Mouse (Mus musculus) cerebellum, postnatal 4 days (tissue): ENCODE data around the gene Dnah2.
A peak's percentile ranks its signal among the peaks of the same experiment; 100 is the strongest.

ENCODE experiments used
- DNase-seq, 2 experiments: peaks; one replicate each; pipeline ENCODE4 v3.0.0; 2022; ENCODE audit warnings: low spot score in 2 of 2, mixed read lengths in 1 of 2

The Dnah2 gene

GRCm38 (mm10) chr11:69390400-69391034 is 158.4 kb downstream of the Dnah2 start:
- peak in 1 of 2 experiments; percentile 73 for DNase-seq

DNA sequence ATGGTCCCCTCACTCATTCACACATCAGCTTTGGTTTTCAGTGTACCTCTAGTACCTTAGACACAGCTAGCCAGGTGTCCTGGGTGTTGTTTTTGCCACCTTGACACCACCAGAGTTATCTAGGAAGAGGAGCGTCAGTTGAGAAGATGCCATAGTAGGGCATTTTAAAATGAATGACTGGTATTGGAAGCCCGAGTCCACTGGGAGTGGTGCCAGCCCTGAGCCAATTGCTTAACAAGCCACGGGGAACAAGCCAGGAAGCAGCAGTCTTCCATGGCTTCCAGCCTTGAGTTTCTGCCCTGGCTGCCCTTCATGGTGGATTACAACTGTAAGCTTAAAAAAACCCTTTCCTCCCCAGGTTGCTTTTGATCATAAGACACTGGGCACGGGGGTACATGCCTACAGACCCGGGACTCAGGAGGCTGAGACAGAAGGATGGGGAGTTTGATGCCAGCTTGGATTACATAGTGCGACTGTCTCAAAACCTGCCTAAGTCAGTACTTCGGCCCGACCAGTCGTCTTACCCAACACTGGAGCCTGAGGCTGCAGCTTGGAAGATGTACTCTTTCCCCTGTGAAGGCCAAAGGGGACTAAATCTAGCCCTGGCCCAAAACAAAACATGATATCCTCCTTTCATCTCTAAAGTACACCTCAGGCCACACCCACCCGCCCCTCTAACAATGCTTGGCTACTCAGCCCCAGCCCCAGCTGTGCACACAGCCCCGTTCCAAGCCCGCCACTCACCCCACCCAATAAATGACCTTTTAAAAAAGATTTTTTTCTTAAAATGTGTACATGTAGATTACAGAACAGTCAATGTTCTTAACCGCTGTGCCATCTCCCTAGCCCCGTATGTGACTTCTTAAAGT is 159.1 kb downstream of the Dnah2 start:
- no peak for DNase-seq

DNA sequence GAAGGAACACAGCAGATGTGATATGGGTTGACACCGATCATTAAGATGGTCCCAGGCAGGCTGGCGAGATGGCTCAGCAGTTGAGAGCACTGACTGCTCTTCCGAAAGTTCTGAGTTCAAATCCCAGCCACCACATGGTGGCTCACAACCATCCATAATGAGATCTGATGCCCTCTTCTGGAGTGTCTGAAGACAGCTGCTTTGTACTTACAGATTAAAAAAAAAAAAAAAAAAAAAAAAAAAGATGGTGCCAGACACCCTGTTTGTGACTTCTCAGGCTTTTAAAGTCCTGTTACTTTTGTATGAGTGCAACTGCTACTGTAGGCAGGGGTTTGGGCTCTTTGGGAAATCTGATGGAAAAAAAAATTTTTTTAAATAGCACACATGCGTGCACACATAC is 160.2 kb downstream of the Dnah2 start:
- DNase-seq = no peak

DNA sequence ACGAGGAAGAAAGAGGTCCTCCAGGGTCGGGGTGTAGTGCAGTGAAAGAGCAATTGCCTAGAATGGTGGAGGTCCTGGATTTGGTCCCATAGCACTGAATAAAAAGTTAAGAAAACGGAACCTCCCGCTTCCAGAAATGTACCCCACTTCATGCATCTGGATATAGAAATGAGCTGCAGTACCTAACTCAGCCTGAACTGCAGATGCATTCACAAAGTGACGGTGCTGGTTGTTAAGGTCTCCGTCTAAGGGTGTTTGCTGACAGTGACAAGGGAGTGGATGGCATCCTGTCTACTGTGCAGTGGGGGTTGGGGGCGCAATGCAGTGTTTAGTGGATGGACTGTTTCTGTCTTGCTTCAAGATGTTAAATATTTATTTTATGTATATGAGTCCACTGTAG is 162.2 kb downstream of the Dnah2 start:
- DNase-seq = no peak

DNA sequence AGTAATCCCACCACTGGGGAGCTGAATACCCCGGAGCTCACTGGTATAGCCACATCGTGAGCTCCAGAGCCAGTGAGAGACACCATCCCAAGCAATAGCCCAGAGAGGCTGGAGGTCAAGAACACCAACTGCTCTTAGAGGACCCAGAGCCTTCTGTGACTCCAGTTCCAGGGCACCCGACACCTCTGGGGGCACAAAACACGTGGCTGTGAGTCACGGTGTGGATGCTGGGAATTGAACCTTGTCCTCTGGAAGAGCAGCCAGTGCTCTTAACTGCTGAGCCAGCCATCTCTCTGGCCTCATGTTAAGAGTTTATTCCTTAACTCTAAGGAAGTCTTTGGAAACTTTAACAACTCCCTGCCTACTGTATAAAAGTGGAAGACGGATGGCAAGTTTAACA is 163.9 kb downstream of the Dnah2 start:
- no peak for DNase-seq

DNA sequence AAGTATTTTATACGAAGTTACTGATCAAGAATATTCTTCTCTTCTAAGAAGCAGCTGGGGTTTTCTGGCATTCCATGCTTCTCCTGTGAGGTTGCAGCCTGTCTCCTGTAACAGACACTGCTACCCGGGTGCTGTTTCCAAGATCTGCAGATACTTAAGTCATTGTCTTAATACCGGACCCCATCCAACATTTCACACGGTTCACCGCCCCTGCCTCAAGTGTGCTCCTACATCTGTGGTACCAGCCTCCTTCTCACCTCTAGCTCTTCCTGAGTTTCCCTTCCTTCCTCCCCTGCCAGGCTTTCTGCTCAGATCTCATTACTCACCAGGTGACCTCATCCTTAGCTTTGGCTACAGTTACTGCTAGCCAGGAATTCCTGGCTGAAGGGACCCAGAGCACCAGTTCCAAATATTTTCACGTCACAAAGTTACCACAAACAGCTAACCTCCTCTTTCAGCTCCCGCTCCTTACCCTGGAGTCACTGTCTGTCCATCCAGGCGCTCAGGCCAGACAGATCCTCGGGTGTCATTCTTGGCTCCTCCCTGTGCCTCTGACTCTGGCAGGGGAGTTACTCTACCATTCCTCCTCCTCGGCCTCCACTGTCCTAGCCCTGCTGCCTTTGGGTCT is 166.3 kb downstream of the Dnah2 start:
- no peak for DNase-seq

DNA sequence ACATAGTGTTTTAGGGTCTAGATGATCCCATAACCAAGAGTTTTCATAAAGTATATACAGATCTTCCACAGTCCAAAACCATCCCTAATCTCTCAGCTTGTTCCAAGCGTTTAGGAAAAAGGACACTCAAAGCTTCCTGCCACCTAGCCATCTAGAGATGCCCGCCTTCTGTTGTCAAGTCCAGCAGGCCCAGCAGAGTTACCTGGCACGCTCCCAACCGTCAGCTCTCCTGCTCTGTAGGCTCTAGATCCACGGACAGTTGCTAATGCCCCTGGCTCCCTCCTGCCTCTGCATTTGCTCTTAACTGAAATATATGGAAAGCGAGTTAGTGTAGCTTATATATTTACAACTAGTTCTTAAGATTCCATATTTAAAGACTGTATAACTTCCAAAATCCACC is 167.6 kb downstream of the Dnah2 start:
- no peak for DNase-seq

DNA sequence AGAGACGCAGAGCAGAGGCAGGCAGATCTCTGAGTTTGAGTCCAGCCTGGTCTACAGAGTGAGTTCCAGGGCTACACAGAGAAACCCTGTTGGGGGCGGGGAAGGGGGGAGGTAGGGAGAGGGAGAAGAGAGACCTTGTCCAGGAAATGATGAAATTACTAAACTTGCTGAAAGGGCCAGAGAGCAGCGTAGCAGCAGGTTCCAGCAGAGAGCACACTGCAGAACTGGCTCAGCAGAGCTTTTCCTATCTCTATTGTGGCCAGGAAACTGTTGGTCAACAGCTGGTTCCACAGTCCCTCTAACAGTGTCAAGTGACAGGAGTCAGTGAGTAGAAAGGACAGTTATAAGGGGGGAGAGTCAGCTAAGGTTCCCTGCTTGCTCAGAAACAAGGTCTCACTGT is 169.3 kb downstream of the Dnah2 start:
- no peak for DNase-seq

- DNase-seq = no peak
These were observed 171.1 kb downstream of the Dnah2 start for GRCm38 (mm10) chr11:69377766-69378165.

- DNase-seq = no peak
These were observed 173.3 kb downstream of the Dnah2 start for GRCm38 (mm10) chr11:69375646-69376045.

- no peak for DNase-seq
These were observed 175.5 kb downstream of the Dnah2 start for GRCm38 (mm10) chr11:69373223-69373965.

DNA sequence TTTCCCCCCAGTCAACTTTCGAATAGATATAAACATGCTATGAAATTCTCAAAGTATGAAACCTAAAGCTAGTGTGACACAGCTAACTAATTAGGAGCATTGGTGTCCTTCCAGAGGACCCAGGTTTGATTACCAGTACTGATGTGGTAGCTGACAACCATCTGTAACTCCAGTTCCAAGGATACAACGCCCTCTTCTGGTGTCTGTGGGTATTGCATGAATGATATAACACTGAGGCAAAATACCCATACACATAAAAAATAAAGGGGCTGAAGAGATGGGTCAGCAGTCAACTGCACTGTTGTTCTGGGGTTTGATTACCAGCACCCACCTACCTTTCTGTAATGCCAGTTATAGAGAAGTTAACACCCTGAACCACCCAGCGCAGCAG is 176.1 kb downstream of the Dnah2 start:
- no peak for DNase-seq

GRCm38 (mm10) chr11:69372056-69372779 is 176.7 kb downstream of the Dnah2 start:
- DNase-seq = peak in 1 of 2 experiments; percentile 66

- no peak for DNase-seq
These were observed 177.3 kb downstream of the Dnah2 start for GRCm38 (mm10) chr11:69371601-69372000.

GRCm38 (mm10) chr11:69370817-69371215 is 178.1 kb downstream of the Dnah2 start:
- no peak for DNase-seq
